Mouse (Mus musculus) cerebellum, adult 2 months (tissue): Measurements from ENCODE around the gene Arhgap15.

ENCODE experiments used
- CTCF ChIP-seq: fragments of 200-500 bp; IDR thresholded peaks from 2 replicates; pipeline ENCODE4 v1.5.1; 2011; ENCODE audit warnings: low read depth, mild to moderate bottlenecking, control low read depth, low read length, moderate library complexity, borderline replicate concordance; ENCODE audit not compliant: insufficient read depth
- POLR2A ChIP-seq: fragments of 200-500 bp; IDR thresholded peaks from 2 replicates; pipeline ENCODE4 v1.6.1; 2011; ENCODE audit warnings: low read length, control low read depth, borderline replicate concordance; ENCODE audit not compliant: insufficient read depth

- no peak for TF ChIP-seq CTCF
- no peak for TF ChIP-seq POLR2A
Observed at GRCm38 (mm10) chr2:43727181-43727580, 21.4 kb upstream of the Arhgap15 start.
